Mouse (Mus musculus) bone marrow macrophage, adult 2 months (primary cell): ENCODE measurements around the gene Bri3bp. TPM values are rescaled to one million over a fixed set of nuclear protein-coding genes. Genes with fewer than 3 reads are reported as not detected.
A peak's percentile ranks its signal among the peaks of the same experiment; 100 is the strongest.

Source experiments
- H3K27ac ChIP-seq: 2 replicates; pipeline ENCODE4 v1.5.1; 2012; ENCODE audit warnings: low read depth, low read length; ENCODE audit not compliant: insufficient read depth
- H3K4me1 ChIP-seq: 2 replicates; pipeline ENCODE4 v1.6.1; 2012; ENCODE audit warnings: low read length; ENCODE audit not compliant: control insufficient read depth, insufficient read depth
- H3K4me3 ChIP-seq: 2 replicates; pipeline ENCODE4 v1.5.1; 2012; ENCODE audit warnings: mild to moderate bottlenecking, low read length, moderate library complexity; ENCODE audit not compliant: insufficient read depth
- CTCF ChIP-seq: IDR thresholded peaks from 2 replicates; pipeline ENCODE4 v1.5.1; 2012; ENCODE audit warnings: low read depth, mild to moderate bottlenecking, low read length, moderate library complexity
- POLR2A ChIP-seq: IDR thresholded peaks from 2 replicates; pipeline ENCODE4 v1.6.1; 2012; ENCODE audit warnings: mild to moderate bottlenecking, low read depth, low read length, borderline replicate concordance
- polyA plus RNA-seq: library from polyadenylated mRNA; stranded (reverse); fragments of >200 nt; gene quantifications from 2 replicates; pipeline ENCODE4 v1.2.4, GENCODE M21; 2012; ENCODE audit not compliant: missing spikeins, insufficient read depth, insufficient read length

Gene Bri3bp
- 11.6 and 11.8 TPM in 2 replicates for polyA plus RNA-seq

GRCm38 (mm10) chr5:125441234-125442114, at the start of gene Bri3bp:
Gene Bri3bp (plus strand): TSS chr5:125441568.
- Histone ChIP-seq H3K4me1 (peaks cover 42% of the 10 kb centered on the region), H3K4me3 (peak within 1 kb of the TSS; percentile 97)
- no peak for TF ChIP-seq POLR2A

GRCm38 (mm10) chr5:125391609-125392008, 49.8 kb upstream of the Bri3bp start:
- H3K4me3 ChIP-seq = peak overlapping the region; percentile 50
- no peak for TF ChIP-seq POLR2A
- TF ChIP-seq CTCF = no peak
- H3K4me1 ChIP-seq = peaks cover 33% of the 10 kb centered on the region

More at GRCm38 (mm10) chr5:125441234-125442114, at the start of gene Bri3bp:
- peak within 1 kb of the TSS; percentile 79 for H3K27ac ChIP-seq

GRCm38 (mm10) chr5:125392176-125392575, 49.2 kb upstream of the Bri3bp start:
- Histone ChIP-seq H3K27ac (peak overlapping the region; percentile 100), H3K4me1 (peaks cover 33% of the 10 kb centered on the region), H3K4me3 (peak overlapping the region; percentile 50; the same call in 1 of the 2 replicates)

More at GRCm38 (mm10) chr5:125391609-125392008, 49.8 kb upstream of the Bri3bp start:
- peak overlapping the region; percentile 100 for H3K27ac ChIP-seq

- peaks cover 33% of the 10 kb centered on the region for H3K4me1 ChIP-seq
- H3K27ac ChIP-seq = peak overlapping the region; percentile 100
- no peak for TF ChIP-seq CTCF
- no peak for TF ChIP-seq POLR2A
- peak overlapping the region; percentile 60 for H3K4me3 ChIP-seq
These were observed 48.8 kb upstream of the Bri3bp start for GRCm38 (mm10) chr5:125392618-125392976.

- TF ChIP-seq CTCF (no peak), POLR2A (no peak)
- Histone ChIP-seq H3K27ac (peak overlapping the region; percentile 100), H3K4me1 (peaks cover 33% of the 10 kb centered on the region), H3K4me3 (peak overlapping the region; percentile 60)
These were observed 48.3 kb upstream of the Bri3bp start for GRCm38 (mm10) chr5:125392977-125393621.

GRCm38 (mm10) chr5:125393622-125394603, 47.5 kb upstream of the Bri3bp start:
- TF ChIP-seq POLR2A (no peak), CTCF (no peak)
- peak overlapping the region; percentile 49 for H3K4me3 ChIP-seq

GRCm38 (mm10) chr5:125395008-125395407, 46.4 kb upstream of the Bri3bp start:
- TF ChIP-seq CTCF = no peak
- TF ChIP-seq POLR2A = no peak
- Histone ChIP-seq H3K27ac (peak overlapping the region; percentile 100), H3K4me1 (peaks cover 33% of the 10 kb centered on the region), H3K4me3 (peak overlapping the region; percentile 47)

More at GRCm38 (mm10) chr5:125393622-125394603, 47.5 kb upstream of the Bri3bp start:
- Histone ChIP-seq H3K27ac (peak overlapping the region; percentile 100), H3K4me1 (peaks cover 33% of the 10 kb centered on the region)

GRCm38 (mm10) chr5:125400903-125401302, 40.5 kb upstream of the Bri3bp start:
- Histone ChIP-seq H3K4me1 (peaks cover 18% of the 10 kb centered on the region), H3K4me3 (no peak overlapping the region), H3K27ac (no peak overlapping the region)
- no peak for TF ChIP-seq POLR2A
- TF ChIP-seq CTCF = no peak

GRCm38 (mm10) chr5:125402476-125402875, 38.9 kb upstream of the Bri3bp start:
- no peak overlapping the region for H3K27ac ChIP-seq
- TF ChIP-seq POLR2A (no peak), CTCF (no peak)
- H3K4me3 ChIP-seq = no peak overlapping the region
- peaks cover 21% of the 10 kb centered on the region for H3K4me1 ChIP-seq
